Mouse (Mus musculus) lung, postnatal 0 days (tissue): ENCODE results near the gene Ilf2.

Source experiments
- CTCF ChIP-seq: IDR thresholded peaks from 2 replicates; pipeline ENCODE4 v1.5.1; 2016; ENCODE audit warnings: antibody characterized with exemption, mild to moderate bottlenecking
- EP300 ChIP-seq: IDR thresholded peaks from 2 replicates; pipeline ENCODE4 v1.6.1; 2016; ENCODE audit warnings: antibody characterized with exemption, mild to moderate bottlenecking, control low read depth

DNA sequence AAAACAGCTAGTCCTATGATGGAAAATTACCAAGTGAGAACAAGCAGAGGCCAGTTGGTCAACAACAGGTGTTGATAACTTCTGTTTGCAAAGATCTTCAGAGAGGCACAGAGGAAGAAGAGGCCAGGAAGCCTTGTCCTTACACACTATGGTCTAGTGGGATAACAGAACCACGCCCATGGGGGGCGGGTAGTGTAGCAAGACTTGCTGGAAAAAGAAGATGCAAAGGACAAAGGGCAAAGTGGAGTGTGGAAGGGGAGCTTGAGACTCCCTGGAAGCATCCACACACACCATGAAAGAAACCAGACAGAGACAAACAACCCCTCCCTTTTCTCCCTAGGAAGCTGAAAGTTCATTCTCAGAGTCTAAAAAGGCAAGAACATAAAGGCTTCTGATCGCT lies 46.4 kb upstream of the Ilf2 start:
- TF ChIP-seq EP300 (no peak), CTCF (no peak)
